Mouse (Mus musculus) olfactory bulb, adult 2 months (tissue): ENCODE measurements around the gene Dhx8.

Source experiments
- CTCF ChIP-seq: fragments of 200-500 bp; IDR thresholded peaks from 2 replicates; pipeline ENCODE4 v1.5.1; 2012; ENCODE audit warnings: low read depth, mild to moderate bottlenecking, low read length, moderate library complexity; ENCODE audit not compliant: insufficient read depth
- POLR2A ChIP-seq: fragments of 200-500 bp; IDR thresholded peaks from 2 replicates; pipeline ENCODE4 v1.6.1; 2012; ENCODE audit warnings: mild to moderate bottlenecking, low read depth, low read length, moderate library complexity; ENCODE audit not compliant: insufficient read depth

- TF ChIP-seq POLR2A (no peak), CTCF (no peak)
Observed at GRCm38 (mm10) chr11:101704081-101704480, 28.6 kb upstream of the Dhx8 start.
